Mouse (Mus musculus): ENCODE measurements around the gene Shmt2.

Gene Shmt2

GRCm38 (mm10) chr10:127522088-127522581 is at the start of gene Shmt2:
Shmt2 (minus strand) TSS chr10:127522444.
- DNase-seq (ENCODE audit: low spot score) = peak; percentile 76

- no peak for DNase-seq (ENCODE audit: low spot score)
Observed at GRCm38 (mm10) chr10:127570937-127571641, 48.8 kb upstream of the Shmt2 start.

DNA sequence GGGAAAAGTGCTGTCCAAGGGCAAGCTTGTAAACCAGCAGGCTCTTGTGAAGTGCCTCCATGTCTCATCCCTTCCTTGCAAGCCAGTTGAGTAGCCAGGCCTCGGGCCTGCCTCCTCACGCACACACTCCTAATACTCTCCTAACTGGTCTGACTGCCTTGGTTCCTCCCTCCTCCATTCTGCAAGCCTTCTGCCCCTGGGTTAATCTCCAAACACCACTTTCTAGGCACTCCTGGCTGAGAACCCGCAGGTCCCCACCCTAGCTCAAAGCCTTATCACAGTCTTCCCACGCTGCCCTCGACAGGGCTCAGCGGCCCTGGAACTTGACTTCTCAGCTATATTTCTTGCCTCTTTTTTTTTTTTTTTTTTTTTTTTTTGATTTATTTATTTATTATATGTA is 48.1 kb upstream of the Shmt2 start:
- no peak for DNase-seq (ENCODE audit: low spot score)

- peak; percentile 63 for DNase-seq (ENCODE audit: low spot score)
Observed at GRCm38 (mm10) chr10:127569450-127569849, 47.2 kb upstream of the Shmt2 start.

DNA sequence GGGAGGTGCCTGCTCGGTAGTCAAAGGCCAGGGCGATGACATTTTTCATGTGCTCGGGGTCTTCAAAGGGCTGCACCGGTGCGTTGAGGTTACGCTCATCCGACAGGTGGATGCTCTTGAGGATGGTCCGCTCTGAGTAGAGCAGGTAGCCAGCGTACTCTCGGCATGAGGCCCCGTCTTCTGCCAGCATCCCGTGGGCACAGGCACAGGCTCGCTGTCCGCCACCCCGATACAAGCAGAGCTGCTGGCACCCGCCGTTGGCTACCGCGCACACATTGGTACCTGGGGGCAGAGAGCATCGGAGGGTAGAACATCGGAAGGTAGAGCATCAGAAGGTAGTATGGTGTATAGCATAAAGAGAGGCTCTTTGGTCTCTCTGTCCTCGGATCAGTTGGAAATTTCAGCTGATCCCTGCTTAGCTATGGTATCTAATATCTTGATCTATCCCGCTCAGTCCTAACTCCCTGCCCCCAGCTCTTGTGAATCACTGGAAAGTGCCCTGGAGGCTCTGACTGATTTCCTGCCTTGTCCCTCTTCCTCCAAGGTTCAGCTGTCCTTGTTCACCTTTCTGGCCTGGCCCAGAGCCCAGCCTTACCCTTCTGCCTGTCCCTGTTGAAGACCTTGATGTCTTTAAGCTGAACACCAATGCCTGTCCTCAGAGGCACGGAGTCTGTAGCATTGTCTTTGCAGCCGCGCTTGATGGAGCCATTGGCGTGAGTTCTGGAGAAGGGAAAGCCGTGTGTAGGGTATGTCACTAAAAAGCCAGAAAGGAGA is 44.5 kb upstream of the Shmt2 start:
- no peak for DNase-seq (ENCODE audit: low spot score)

GRCm38 (mm10) chr10:127564301-127564700 is 42.1 kb upstream of the Shmt2 start:
- DNase-seq (ENCODE audit: low spot score) = no peak

DNA sequence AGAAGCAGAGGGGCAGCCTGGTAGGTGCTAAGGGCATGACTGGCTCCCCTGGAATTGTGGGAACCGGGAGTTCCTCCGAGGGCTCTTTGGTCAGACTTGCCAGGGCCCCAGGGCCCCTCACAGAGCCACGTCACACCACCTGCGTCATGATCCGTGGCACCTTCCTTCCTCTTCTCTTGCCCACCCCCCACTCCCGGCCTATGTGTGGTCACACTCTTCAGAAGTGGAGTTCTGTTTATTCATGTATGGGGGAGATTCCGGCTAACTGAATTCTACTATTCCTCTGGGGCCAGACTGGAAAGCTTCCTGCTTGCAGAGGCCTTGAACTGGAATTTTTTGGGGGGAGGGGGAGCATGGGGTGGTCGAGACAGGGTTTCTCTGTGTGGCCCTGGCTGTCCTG is 41.6 kb upstream of the Shmt2 start:
- no peak for DNase-seq (ENCODE audit: low spot score)

DNA sequence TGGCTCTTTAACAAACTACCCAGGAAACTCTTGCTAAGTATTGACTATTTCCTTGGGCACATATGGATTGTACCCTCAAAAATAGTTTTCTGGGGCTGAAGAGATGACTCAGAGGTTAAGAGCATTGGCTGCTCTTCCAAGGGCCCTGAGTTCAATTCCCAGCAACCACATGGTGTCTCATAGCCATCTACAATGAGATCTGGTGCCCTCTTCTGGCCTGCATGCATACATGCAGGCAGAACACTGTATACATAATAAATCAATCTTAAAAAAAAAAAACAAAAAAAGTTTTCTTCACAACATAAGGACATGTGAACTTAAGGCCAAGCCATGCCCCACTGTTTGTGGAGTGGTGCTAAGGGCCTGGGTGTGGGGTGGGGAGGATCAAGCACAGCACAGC is 38.9 kb upstream of the Shmt2 start:
- DNase-seq (ENCODE audit: low spot score) = no peak

GRCm38 (mm10) chr10:127557397-127557796 is 35.2 kb upstream of the Shmt2 start:
- no peak for DNase-seq (ENCODE audit: low spot score)

DNA sequence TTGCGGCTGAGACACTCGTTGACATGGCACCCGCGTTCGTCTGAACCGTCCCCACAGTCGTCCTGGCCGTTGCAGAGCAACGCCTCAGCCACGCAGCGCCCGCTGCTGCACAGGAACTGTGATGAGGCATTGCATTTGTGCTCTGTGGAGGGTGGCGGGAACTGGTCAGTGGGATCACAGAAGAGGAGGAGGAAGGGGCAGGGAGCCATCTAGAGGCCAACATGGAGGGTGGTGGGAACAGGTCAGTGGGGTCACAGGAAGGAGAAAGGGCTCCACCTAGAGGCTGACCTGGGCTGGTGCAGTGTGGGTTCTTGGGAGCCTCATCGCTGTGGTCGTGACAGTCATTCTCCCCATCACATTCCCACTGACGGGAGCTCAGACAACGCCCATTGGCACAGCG is 33.5 kb upstream of the Shmt2 start:
- no peak for DNase-seq (ENCODE audit: low spot score)

DNA sequence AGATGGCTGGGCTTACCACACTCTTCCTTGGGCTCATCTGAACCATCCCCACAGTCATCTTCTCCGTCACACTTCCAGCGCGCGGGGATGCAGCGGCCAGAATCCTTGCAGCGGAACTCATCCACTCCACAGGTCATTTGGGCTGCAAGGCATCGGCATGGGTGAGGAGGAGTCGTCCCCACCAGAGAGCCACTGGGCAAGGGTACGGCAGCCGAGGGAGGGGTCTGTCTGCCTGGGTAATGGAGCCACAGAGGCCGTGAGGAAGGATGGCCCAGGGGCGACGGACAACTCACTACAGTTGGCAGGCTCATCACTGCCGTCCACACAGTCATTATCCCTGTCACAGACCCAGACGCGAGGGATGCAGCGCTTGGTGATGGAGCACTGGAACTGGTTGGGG is 27.6 kb upstream of the Shmt2 start:
- DNase-seq (ENCODE audit: low spot score) = no peak

DNA sequence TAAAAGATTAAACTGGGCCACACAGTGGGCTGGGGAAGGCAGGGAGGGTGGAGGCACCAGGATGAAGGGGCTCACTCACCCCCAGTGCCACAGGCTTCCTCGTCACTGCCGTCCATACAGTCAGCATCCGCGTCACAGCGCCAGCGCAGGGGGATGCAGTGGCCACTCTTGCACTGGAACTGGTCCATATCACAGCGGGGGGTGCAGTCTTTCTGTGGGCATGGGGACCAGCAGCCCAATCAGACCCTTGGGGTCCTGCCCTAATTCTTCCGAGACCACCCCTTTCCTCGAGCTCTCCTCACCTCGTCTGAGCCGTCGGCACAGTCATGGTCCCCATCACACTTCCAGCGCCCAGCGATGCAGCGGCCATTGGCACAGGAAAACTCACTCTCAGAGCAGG is 26.0 kb upstream of the Shmt2 start:
- DNase-seq (ENCODE audit: low spot score) = no peak

DNA sequence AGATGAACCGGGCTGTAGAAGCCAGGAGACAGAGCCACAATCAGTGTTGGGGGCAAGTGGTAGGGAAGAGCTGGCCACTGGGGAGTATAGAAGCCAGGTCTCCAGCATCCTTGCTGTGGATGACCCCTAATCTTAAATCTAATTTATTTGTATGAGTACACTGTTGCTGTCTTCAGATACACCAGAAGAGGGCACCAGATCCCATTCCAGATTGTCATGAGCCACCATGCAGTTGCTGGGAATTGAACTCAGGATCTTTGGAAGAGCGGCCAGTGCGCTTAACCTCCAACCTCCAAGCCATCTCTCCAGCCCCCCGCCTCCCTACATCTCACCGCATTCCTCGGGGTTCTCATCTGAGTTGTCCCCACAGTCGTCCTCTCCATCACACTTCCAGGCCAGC is 24.3 kb upstream of the Shmt2 start:
- no peak for DNase-seq (ENCODE audit: low spot score)

GRCm38 (mm10) chr10:127544375-127544774 is 22.1 kb upstream of the Shmt2 start:
- DNase-seq (ENCODE audit: low spot score) = no peak

DNA sequence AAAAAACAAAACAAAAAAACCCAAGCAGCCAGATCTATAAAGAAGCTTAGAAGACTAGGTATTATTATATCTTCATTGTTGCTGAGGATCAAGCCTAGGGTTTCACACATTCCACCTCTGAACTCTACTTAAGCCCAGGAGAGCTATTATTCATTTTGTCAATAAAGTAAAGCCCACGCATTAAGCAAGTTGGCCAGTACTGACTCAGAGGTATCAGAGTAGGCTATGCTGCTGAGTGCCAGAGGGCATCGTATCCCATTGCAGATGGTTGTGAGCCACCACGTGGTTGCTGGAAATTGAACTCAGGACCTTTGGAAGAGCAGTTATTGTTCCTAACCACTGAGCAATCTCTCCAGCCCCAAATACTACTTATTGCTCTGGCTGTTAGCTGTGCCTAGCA is 21.7 kb upstream of the Shmt2 start:
- DNase-seq (ENCODE audit: low spot score) = no peak

DNA sequence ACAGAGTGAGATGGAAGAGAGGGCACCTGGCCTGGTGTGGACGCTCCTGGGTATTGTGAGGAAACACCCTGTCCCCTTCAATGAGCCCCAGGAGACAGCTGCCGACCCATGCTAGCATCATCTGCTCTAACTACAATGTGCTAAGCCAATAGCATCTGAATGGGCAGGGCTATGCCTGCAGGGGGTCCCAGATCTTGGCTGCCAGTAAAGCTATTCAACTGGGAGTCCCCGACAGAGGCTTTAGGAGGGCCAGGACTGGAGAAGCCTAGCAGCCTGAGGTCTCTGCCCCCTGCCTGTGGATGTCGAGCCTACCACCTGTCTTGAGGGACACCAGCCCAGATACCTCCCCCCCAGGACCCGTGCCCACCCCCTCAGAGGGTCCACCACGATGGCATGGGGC is 20.5 kb upstream of the Shmt2 start:
- DNase-seq (ENCODE audit: low spot score) = no peak

DNA sequence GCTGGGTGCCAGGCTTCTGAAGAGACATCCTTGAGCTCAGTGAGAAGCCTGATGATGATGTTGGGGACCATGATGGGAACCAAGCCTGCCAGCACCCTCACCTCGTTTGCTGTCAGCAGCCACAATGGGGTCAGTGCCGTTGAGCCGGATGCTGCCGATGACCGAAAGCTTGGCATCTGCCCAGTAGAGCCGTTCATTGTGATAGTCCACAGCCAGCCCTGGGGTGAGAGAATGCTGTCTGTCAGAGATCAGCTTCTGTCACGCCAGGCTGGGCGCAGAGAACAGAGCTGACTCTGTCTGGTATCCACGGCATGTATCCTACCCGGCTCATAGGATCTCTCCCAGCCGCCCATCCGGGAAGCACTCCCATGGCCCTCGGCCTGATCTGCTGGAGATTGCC is 19.8 kb upstream of the Shmt2 start:
- no peak for DNase-seq (ENCODE audit: low spot score)

DNA sequence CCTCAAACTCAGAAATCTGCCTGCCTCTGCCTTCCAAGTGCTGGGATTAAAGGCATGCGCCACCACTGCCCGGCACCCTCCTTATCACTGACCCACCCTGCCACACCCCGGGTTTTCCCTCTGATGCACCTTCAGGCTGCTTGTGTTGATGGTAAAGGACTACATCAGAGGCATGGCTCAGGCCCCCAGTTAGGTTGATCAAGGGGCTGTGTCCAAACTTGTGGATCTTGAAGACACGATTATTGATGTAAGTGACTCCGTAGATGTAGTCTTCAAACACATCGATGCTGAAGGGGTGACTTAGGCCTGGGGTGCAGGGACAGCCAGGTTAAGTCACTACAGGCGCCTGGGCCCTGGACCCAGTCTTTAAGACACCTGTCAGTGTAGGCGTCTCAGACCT is 19.3 kb upstream of the Shmt2 start:
- DNase-seq (ENCODE audit: low spot score) = no peak

DNA sequence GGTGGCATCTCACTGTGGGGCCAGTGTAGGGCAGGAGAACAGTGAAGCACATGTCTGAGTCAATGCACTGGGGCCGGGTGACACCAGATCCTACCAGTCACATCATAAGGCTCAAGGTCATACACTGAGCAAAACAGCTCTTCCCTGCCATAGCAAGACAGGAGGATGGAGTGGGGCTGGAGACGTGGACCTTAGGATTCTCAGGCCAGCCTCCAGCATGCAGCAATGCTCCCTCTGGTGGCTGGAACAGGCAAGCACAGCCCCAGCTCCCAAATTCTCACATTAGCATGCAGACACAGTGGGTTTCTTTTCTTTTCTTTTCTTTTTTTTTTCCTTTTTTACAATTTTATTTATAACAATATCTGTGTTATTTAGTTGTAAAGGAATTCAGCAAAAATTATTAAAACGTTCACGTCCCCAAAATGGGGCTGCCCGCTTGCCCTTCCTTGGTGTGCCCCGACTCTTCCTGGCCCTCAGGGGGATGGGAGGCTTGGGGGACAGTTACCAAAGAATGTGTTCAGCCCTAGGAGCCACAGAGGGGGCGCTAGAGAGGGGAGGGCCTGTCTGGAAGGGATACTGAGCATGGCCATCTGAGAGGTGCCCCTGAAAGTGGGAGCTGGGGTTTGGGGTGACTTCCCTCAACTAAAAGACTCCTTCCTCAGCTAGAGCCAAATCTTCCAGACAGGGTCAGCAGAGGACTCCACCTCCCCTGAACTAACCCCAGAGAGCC is 15.8 kb upstream of the Shmt2 start:
- DNase-seq (ENCODE audit: low spot score) = peak; percentile 50

- peak; percentile 46 for DNase-seq (ENCODE audit: low spot score)
Observed at GRCm38 (mm10) chr10:127536586-127537314, 14.5 kb upstream of the Shmt2 start.

DNA sequence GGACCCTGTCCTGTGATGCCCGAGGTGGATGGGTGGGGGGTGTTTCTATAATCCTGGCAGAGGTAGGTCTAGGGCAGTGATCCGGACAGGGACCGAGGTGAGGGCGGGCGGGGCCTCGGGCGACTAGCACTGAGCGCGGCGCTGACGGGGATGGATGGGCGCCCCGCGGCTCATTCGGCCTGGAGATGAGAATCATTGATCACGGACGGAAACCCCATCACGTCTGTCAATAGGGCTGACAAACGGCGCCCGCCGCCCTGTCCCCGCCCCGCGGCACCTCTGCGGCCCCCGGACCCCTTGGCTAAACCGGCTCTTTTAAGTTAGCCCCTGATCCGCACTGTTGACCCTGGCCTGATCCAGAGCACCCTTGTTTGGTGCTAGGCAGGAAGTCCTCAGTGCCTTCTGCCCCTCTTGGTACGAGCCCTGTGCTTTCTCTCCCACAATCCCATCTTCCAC is 12.7 kb upstream of the Shmt2 start:
- DNase-seq (ENCODE audit: low spot score) = no peak
